Mouse (Mus musculus): Measurements from ENCODE around the gene Slc36a4. TPM values are rescaled to one million over a fixed set of nuclear protein-coding genes. Genes with fewer than 3 reads are reported as not detected.

The Slc36a4 gene
- polyA plus RNA-seq, 1 experiment from 2014 or later, result 22.8 TPM

GRCm38 (mm10) chr9:15710821-15711565 is 1.5 kb downstream of the Slc36a4 start:
- no peak overlapping the region for H3K27ac ChIP-seq
- H3K27me3 ChIP-seq, result no peaks in the 10 kb centered on the region
- no peaks in the 10 kb centered on the region for H3K9me3 ChIP-seq
- no peak for ATAC-seq (ENCODE audit: low FRiP score, low read depth)
- H3K36me3 ChIP-seq, result no peaks in the 10 kb centered on the region
- H3K4me3 ChIP-seq, result peak overlapping the region; percentile 73
- 87% methylated on average over 13 of the region's 13 CpGs for WGBS
- H3K4me1 ChIP-seq, result peaks cover 31% of the 10 kb centered on the region
- peak overlapping the region; percentile 79 for H3K4me2 ChIP-seq (replicated peaks)
- H3K9ac ChIP-seq, result 0 out of 2 replicates have a peak overlapping the region, but pooled peaks have one; percentile 88

- no peaks in the 10 kb centered on the region for H3K36me3 ChIP-seq
- H3K4me3 ChIP-seq, result no peak overlapping the region
- no peak for ATAC-seq (ENCODE audit: low FRiP score, low read depth)
- H3K27me3 ChIP-seq, result no peaks in the 10 kb centered on the region
- H3K4me1 ChIP-seq, result peaks cover 31% of the 10 kb centered on the region
- H3K27ac ChIP-seq, result no peak overlapping the region
- WGBS, result 79% methylated on average over 7 of the region's 7 CpGs
- H3K9ac ChIP-seq, result no peak overlapping the region
- H3K4me2 ChIP-seq (replicated peaks), result peak overlapping the region; percentile 79; the same call in 1 of the 2 replicates
- no peaks in the 10 kb centered on the region for H3K9me3 ChIP-seq
These were observed 2.1 kb downstream of the Slc36a4 start for GRCm38 (mm10) chr9:15711676-15712075.

- 80% methylated on average over 4 of the region's 4 CpGs for WGBS
- Histone ChIP-seq H3K36me3 (peaks cover 3% of the 10 kb centered on the region), H3K9me3 (no peaks in the 10 kb centered on the region), H3K4me3 (no peak overlapping the region), H3K4me2 (replicated peaks) (no peak overlapping the region), H3K27ac (no peak overlapping the region), H3K27me3 (no peaks in the 10 kb centered on the region), H3K4me1 (peaks cover 25% of the 10 kb centered on the region), H3K9ac (no peak overlapping the region)
- no peak for ATAC-seq (ENCODE audit: low FRiP score, low read depth)
These were observed 5.3 kb downstream of the Slc36a4 start for GRCm38 (mm10) chr9:15714792-15715191.

GRCm38 (mm10) chr9:15715193-15715989 is 5.9 kb downstream of the Slc36a4 start:
- peaks cover 6% of the 10 kb centered on the region for H3K36me3 ChIP-seq
- no peaks in the 10 kb centered on the region for H3K9me3 ChIP-seq
- no peak for ATAC-seq (ENCODE audit: low FRiP score, low read depth)
- H3K9ac ChIP-seq, result no peak overlapping the region
- H3K27me3 ChIP-seq, result no peaks in the 10 kb centered on the region
- peaks cover 21% of the 10 kb centered on the region for H3K4me1 ChIP-seq
- no peak overlapping the region for H3K27ac ChIP-seq
- 84% methylated on average over 11 of the region's 11 CpGs for WGBS
- H3K4me2 ChIP-seq (replicated peaks), result no peak overlapping the region
- H3K4me3 ChIP-seq, result no peak overlapping the region

GRCm38 (mm10) chr9:15717363-15717762 is 7.8 kb downstream of the Slc36a4 start:
- H3K9ac ChIP-seq, result no peak overlapping the region
- H3K27ac ChIP-seq, result no peak overlapping the region
- ATAC-seq (ENCODE audit: low FRiP score, low read depth), result no peak
- no peak overlapping the region for H3K4me3 ChIP-seq
- no peak overlapping the region for H3K4me2 ChIP-seq (replicated peaks)
- H3K36me3 ChIP-seq, result peaks cover 15% of the 10 kb centered on the region
- H3K4me1 ChIP-seq, result peaks cover 2% of the 10 kb centered on the region; the same call in 1 of the 2 replicates
- H3K27me3 ChIP-seq, result no peaks in the 10 kb centered on the region
- H3K9me3 ChIP-seq, result no peaks in the 10 kb centered on the region
- 87% methylated on average over 4 of the region's 4 CpGs for WGBS

GRCm38 (mm10) chr9:15718295-15718694 is 8.8 kb downstream of the Slc36a4 start:
- Histone ChIP-seq H3K9ac (no peak overlapping the region), H3K4me1 (no peaks in the 10 kb centered on the region), H3K4me2 (replicated peaks) (no peak overlapping the region), H3K4me3 (no peak overlapping the region), H3K36me3 (peaks cover 24% of the 10 kb centered on the region), H3K27me3 (no peaks in the 10 kb centered on the region), H3K9me3 (no peaks in the 10 kb centered on the region), H3K27ac (no peak overlapping the region)
- no peak for ATAC-seq (ENCODE audit: low FRiP score, low read depth)
- WGBS, result 87% methylated on average over 6 of the region's 6 CpGs

GRCm38 (mm10) chr9:15719594-15719993 is 10.1 kb downstream of the Slc36a4 start:
- Histone ChIP-seq H3K36me3 (peaks cover 37% of the 10 kb centered on the region), H3K27ac (no peak overlapping the region)

GRCm38 (mm10) chr9:15720556-15720955 is 11.0 kb downstream of the Slc36a4 start:
- no peaks in the 10 kb centered on the region for H3K9me3 ChIP-seq
- ATAC-seq (ENCODE audit: low FRiP score, low read depth), result no peak
- no peak overlapping the region for H3K4me2 ChIP-seq (replicated peaks)
- no peak overlapping the region for H3K4me3 ChIP-seq
- WGBS, result 90% methylated on average over 8 of the region's 8 CpGs
- no peaks in the 10 kb centered on the region for H3K4me1 ChIP-seq
- peaks cover 47% of the 10 kb centered on the region for H3K36me3 ChIP-seq
- no peak overlapping the region for H3K27ac ChIP-seq
- H3K27me3 ChIP-seq, result no peaks in the 10 kb centered on the region
- H3K9ac ChIP-seq, result no peak overlapping the region

More at GRCm38 (mm10) chr9:15719594-15719993, 10.1 kb downstream of the Slc36a4 start:
- ATAC-seq (ENCODE audit: low FRiP score, low read depth), result no peak
- H3K4me1 ChIP-seq, result no peaks in the 10 kb centered on the region
- WGBS, result 84% methylated on average over 14 of the region's 14 CpGs
- no peaks in the 10 kb centered on the region for H3K9me3 ChIP-seq
- no peak overlapping the region for H3K4me3 ChIP-seq
- H3K9ac ChIP-seq, result no peak overlapping the region
- no peaks in the 10 kb centered on the region for H3K27me3 ChIP-seq
- no peak overlapping the region for H3K4me2 ChIP-seq (replicated peaks)

- H3K4me1 ChIP-seq, result no peaks in the 10 kb centered on the region
- H3K4me2 ChIP-seq (replicated peaks), result no peak overlapping the region
- H3K27ac ChIP-seq, result no peak overlapping the region
- no peak overlapping the region for H3K4me3 ChIP-seq
- WGBS, result 79% methylated on average over 6 of the region's 6 CpGs
- no peak overlapping the region for H3K9ac ChIP-seq
- H3K27me3 ChIP-seq, result no peaks in the 10 kb centered on the region
- no peaks in the 10 kb centered on the region for H3K9me3 ChIP-seq
- ATAC-seq (ENCODE audit: low FRiP score, low read depth), result no peak
- H3K36me3 ChIP-seq, result peaks cover 54% of the 10 kb centered on the region
These were observed 11.8 kb downstream of the Slc36a4 start for GRCm38 (mm10) chr9:15721226-15721833.

- ATAC-seq (ENCODE audit: low FRiP score, low read depth), result no peak
- no peaks in the 10 kb centered on the region for H3K27me3 ChIP-seq
- no peak overlapping the region for H3K4me2 ChIP-seq (replicated peaks)
- 88% methylated on average over 8 of the region's 8 CpGs for WGBS
- no peak overlapping the region for H3K27ac ChIP-seq
- H3K9ac ChIP-seq, result no peak overlapping the region
- peaks cover 65% of the 10 kb centered on the region for H3K36me3 ChIP-seq
- no peak overlapping the region for H3K4me3 ChIP-seq
- H3K9me3 ChIP-seq, result no peaks in the 10 kb centered on the region
- no peaks in the 10 kb centered on the region for H3K4me1 ChIP-seq
These were observed 13.0 kb downstream of the Slc36a4 start for GRCm38 (mm10) chr9:15722506-15722905.

GRCm38 (mm10) chr9:15727168-15727567 is 17.6 kb downstream of the Slc36a4 start:
- WGBS, result 94% methylated on average over 8 of the region's 8 CpGs
- ATAC-seq (ENCODE audit: low FRiP score, low read depth), result no peak
- no peak overlapping the region for H3K4me2 ChIP-seq (replicated peaks)
- peaks cover 97% of the 10 kb centered on the region for H3K36me3 ChIP-seq
- H3K27me3 ChIP-seq, result no peaks in the 10 kb centered on the region
- H3K4me3 ChIP-seq, result no peak overlapping the region
- H3K9me3 ChIP-seq, result no peaks in the 10 kb centered on the region
- no peak overlapping the region for H3K27ac ChIP-seq
- H3K9ac ChIP-seq, result no peak overlapping the region
- H3K4me1 ChIP-seq, result no peaks in the 10 kb centered on the region
